In genomic region chrX:161961176-161961575, GRCm38 (mm10) we compare ENCODE assay signal across 10 mouse cellular contexts.
DNase-seq lines count a peak whose midpoint lies in the region; ATAC-seq and TF ChIP-seq lines count a peak whose summit lies in the region.
"Had no signal": no experiment of that assay in that cellular context is flagged by ENCODE, and none has a peak within 500 bp of the region (broad histone marks: within the 10 kb centered on the region; RNA-seq: fewer than 3 reads in every experiment).

No protein-coding gene starts in this region.

- H3K27ac ChIP-seq in heart, embryonic 11.5 days (ENCODE audit: low read depth, low read length) = no peak overlapping the region
- H3K27ac ChIP-seq: liver, embryonic 14.5 days had no signal

- in situ Hi-C loops in Patski (cut with MboI; ENCODE audit: low pct_unique_long_range_greater_than_20kb) = loop anchor here (5.0 kb wide), 2 partner anchors 316 to 491 kb away; no protein-coding TSS in a partner anchor

- DNase-seq in heart, adult 11 months = peak; percentile 96
- peak; percentile 75 for DNase-seq in Patski (ENCODE audit: low read depth, low spot score)
- peak; percentile 22 to 81 for DNase-seq in cerebellum, postnatal 4 days (ENCODE audit: low spot score in 2 of 2)
- DNase-seq in kidney, adult 9 months = peak; percentile 96
- DNase-seq in ovary, postnatal 36 days (ENCODE audit: low spot score) = peak; percentile 17

- H3K36me3 ChIP-seq in heart, embryonic 11.5 days (ENCODE audit: control insufficient read depth, insufficient read depth, low read length) = no peaks in the 10 kb centered on the region

- no peak overlapping the region for H3K4me3 ChIP-seq in heart, embryonic 11.5 days (ENCODE audit: low read depth, low read length)

- no peak for TF ChIP-seq CTCF in Patski (IDR thresholded peaks at IDR 0.05)

- no peaks in the 10 kb centered on the region for H3K27me3 ChIP-seq in heart, embryonic 11.5 days (ENCODE audit: control insufficient read depth, insufficient read depth, low read length)
- H3K27me3 ChIP-seq in Patski = peaks cover 5% of the 10 kb centered on the region
- H3K27me3 ChIP-seq: CH12.LX had no signal

- POLR2A ChIA-PET in Patski (lab: Charles Lee) = no interaction called here

- ATAC-seq in heart, embryonic 11.5 days (replicated peaks; ENCODE audit: insufficient number of reproducible peaks, low FRiP score, low TSS enrichment) = no peak
- peak; percentile 80 for ATAC-seq in Patski
- ATAC-seq in activated CD4-positive, CD25-positive, alpha-beta regulatory T cell, adult 4 months = no peak
- ATAC-seq in granulocyte monocyte progenitor cell, adult 5-6 weeks (replicated peaks; ENCODE audit: poor library complexity, severe bottlenecking) = no peak

- WGBS in heart, embryonic 11.5 days (ENCODE audit: insufficient replicate concordance) = 43% methylated on average over 4 of the region's 4 CpGs

- H3K9ac ChIP-seq in heart, embryonic 11.5 days (ENCODE audit: low read depth, low read length) = no peak overlapping the region
- H3K9ac ChIP-seq: liver, embryonic 14.5 days had no signal

- H3K9me3 ChIP-seq in heart, embryonic 11.5 days (replicated peaks; ENCODE audit: control insufficient read depth, low read length) = no peaks in the 10 kb centered on the region

- CTCF ChIA-PET in Patski (lab: Charles Lee) = no interaction called here

- no peaks in the 10 kb centered on the region for H3K4me1 ChIP-seq in heart, embryonic 11.5 days (ENCODE audit: control insufficient read depth, insufficient read depth, low read length)

- H3K4me2 ChIP-seq in heart, embryonic 11.5 days = no peak overlapping the region

Comparison
In these comparisons a context has a peak if more than half of its experiments do, and no peak if none do; other contexts are left out.
1. DNase-seq: peak in every context shown above with its lines; median percentile 96 in heart, adult 11 months; 96 in kidney, adult 9 months; 75 in Patski; 52 in cerebellum, postnatal 4 days; 17 in ovary, postnatal 36 days.